ENCODE assay signal across 10 mouse cellular contexts in genomic region chr2:25364313-25364712, GRCm38 (mm10). TPM values are rescaled to one million over a fixed set of nuclear protein-coding genes. Genes with fewer than 3 reads are reported as not detected.
A peak's percentile ranks its signal among the peaks of the same experiment; 100 is the strongest.
DNase-seq lines count a peak whose midpoint lies in the region; ATAC-seq and TF ChIP-seq lines count a peak whose summit lies in the region.
"Had no signal": no experiment of that assay in that cellular context is flagged by ENCODE, and none has a peak within 500 bp of the region (broad histone marks: within the 10 kb centered on the region; RNA-seq: fewer than 3 reads in every experiment).

No protein-coding gene starts in this region.

- H3K36me3 ChIP-seq in lung, postnatal 0 days (ENCODE audit: insufficient read depth, low read length): 0 out of 2 replicates have a peak, but pooled peaks cover 4% of the 10 kb centered on the region
- H3K36me3 ChIP-seq in hindbrain, postnatal 0 days (ENCODE audit: insufficient read depth, low read length): no peaks in the 10 kb centered on the region
- H3K36me3 ChIP-seq in neural tube, embryonic 15.5 days: no peaks in the 10 kb centered on the region

- H3K9me3 ChIP-seq in lung, postnatal 0 days (ENCODE audit: low read length): no peaks in the 10 kb centered on the region
- no peaks in the 10 kb centered on the region for H3K9me3 ChIP-seq in hindbrain, postnatal 0 days (ENCODE audit: low read length)
- H3K9me3 ChIP-seq in neural tube, embryonic 15.5 days (replicated peaks): no peaks in the 10 kb centered on the region

- TF ChIP-seq EP300 in lung, postnatal 0 days (IDR thresholded peaks at IDR 0.05): no peak

- WGBS in lung, postnatal 0 days: 86% methylated on average over 4 of the region's 4 CpGs
- 88% methylated on average over 4 of the region's 4 CpGs for whole genome bisulfite sequencing in hindbrain, postnatal 0 days
- WGBS in neural tube, embryonic 15.5 days: 88% methylated on average over 4 of the region's 4 CpGs

- no peaks in the 10 kb centered on the region for H3K27me3 ChIP-seq in lung, postnatal 0 days (replicated peaks; ENCODE audit: insufficient read depth, low read length)
- H3K27me3 ChIP-seq in hindbrain, postnatal 0 days (ENCODE audit: insufficient read depth, low read length): no peaks in the 10 kb centered on the region
- peaks cover 35% of the 10 kb centered on the region for H3K27me3 ChIP-seq in neural tube, embryonic 15.5 days (replicated peaks)

- peak overlapping the region; percentile 73 for H3K27ac ChIP-seq in lung, postnatal 0 days (ENCODE audit: low read length)
- H3K27ac ChIP-seq in hindbrain, postnatal 0 days: no peak overlapping the region
- no peak overlapping the region for H3K27ac ChIP-seq in neural tube, embryonic 15.5 days (replicated peaks)

- peak overlapping the region; percentile 68; the same call in 1 of the 2 replicates for H3K9ac ChIP-seq in lung, postnatal 0 days (replicated peaks; ENCODE audit: low read depth)
- no peak overlapping the region for H3K9ac ChIP-seq in hindbrain, postnatal 0 days (replicated peaks; ENCODE audit: low read length)
- 0 out of 2 replicates have a peak overlapping the region, but pooled peaks have one; percentile 64 for H3K9ac ChIP-seq in neural tube, embryonic 15.5 days (replicated peaks)

- ATAC-seq in lung, postnatal 0 days: no peak
- no peak for ATAC-seq in hindbrain, postnatal 0 days
- ATAC-seq in neural tube, embryonic 15.5 days (ENCODE audit: low FRiP score): no peak

- intact Hi-C loops in left cerebral cortex, postnatal 36 days (cut with DNase I): no loop called here

- H3K4me2 ChIP-seq in lung, postnatal 0 days (replicated peaks; ENCODE audit: low read depth, low read length): peak overlapping the region; percentile 97
- peak overlapping the region; percentile 97 for H3K4me2 ChIP-seq in hindbrain, postnatal 0 days (ENCODE audit: low read depth, low read length)
- peak overlapping the region; percentile 99 for H3K4me2 ChIP-seq in neural tube, embryonic 15.5 days

- H3K4me1 ChIP-seq in lung, postnatal 0 days (ENCODE audit: insufficient read depth, low read depth, low read length): peaks cover 6% of the 10 kb centered on the region; the same call in 1 of the 2 replicates
- no peaks in the 10 kb centered on the region for H3K4me1 ChIP-seq in hindbrain, postnatal 0 days (ENCODE audit: insufficient read depth, low read length)
- H3K4me1 ChIP-seq in neural tube, embryonic 15.5 days: peaks cover 14% of the 10 kb centered on the region

- no peak for TF ChIP-seq CTCF in lung, postnatal 0 days (IDR thresholded peaks at IDR 0.05)
- TF ChIP-seq CTCF in hindbrain, postnatal 0 days (IDR thresholded peaks at IDR 0.05; ENCODE audit: low read depth): no peak

- peak; percentile 92 for DNase-seq in heart, adult 11 months
- DNase-seq in heart, adult 9 months (ENCODE audit: low spot score in 2 of 2): no peak
- no peak for DNase-seq in lung, postnatal 0 days (ENCODE audit: low spot score)
- DNase-seq in lung, postnatal 25 days (ENCODE audit: low spot score): no peak
- DNase-seq in hindbrain, postnatal 0 days (ENCODE audit: low spot score): no peak
- no peak for DNase-seq in left cerebral cortex, postnatal 36 days (ENCODE audit: low spot score in 2 of 2)
- DNase-seq in gastrocnemius, adult 18-20 months (ENCODE audit: low spot score): no peak
- DNase-seq: gastrocnemius, postnatal 36 days had no signal

- peak overlapping the region; percentile 69; the same call in 1 of the 2 replicates for H3K4me3 ChIP-seq in lung, postnatal 0 days (ENCODE audit: low read depth, low read length)
- H3K4me3 ChIP-seq in hindbrain, postnatal 0 days (ENCODE audit: low read length): no peak overlapping the region
- 0 out of 2 replicates have a peak overlapping the region, but pooled peaks have one; percentile 57 for H3K4me3 ChIP-seq in neural tube, embryonic 15.5 days (replicated peaks)

RNA-seq across cellular contexts. Expression of gene Uap1l1, which starts 1.2 kb away (rescaled TPM):
- polyA plus RNA-seq in lung, postnatal 0 days (2015; fragmentation: Nextera tagmentation; extraction: Ambion mirVana): 74.4 and 75.5 TPM in 2 replicates
- total RNA-seq in hindbrain, postnatal 0 days (2014; rRNA removed): 5.8 and 7.5 TPM in 2 replicates
- 15.6 and 18.5 TPM in 2 replicates for polyA plus RNA-seq in hindbrain, postnatal 0 days (2015; fragmentation: Nextera tagmentation; extraction: Ambion mirVana)
- polyA plus RNA-seq in neural tube, embryonic 15.5 days (2015; fragmentation: Nextera tagmentation; extraction: Ambion mirVana): 8.5 and 14.0 TPM in 2 replicates
- 10 to 100 TPM; 17.0 to 20.8 TPM for total RNA-seq in left cerebral cortex, postnatal 36 days (2021)
- total RNA-seq in gastrocnemius, adult 18-20 months (2021): 1 to 10 TPM; 3.8 to 5.7 TPM

RNA-seq across cellular contexts. Expression of gene Sapcd2, which starts 7.8 kb away (rescaled TPM):
- 2.2 and 2.4 TPM in 2 replicates for polyA plus RNA-seq in lung, postnatal 0 days (2015; fragmentation: Nextera tagmentation; extraction: Ambion mirVana)
- 38.1 and 40.2 TPM in 2 replicates for total RNA-seq in hindbrain, postnatal 0 days (2014; rRNA removed)
- 20.2 and 22.0 TPM in 2 replicates for polyA plus RNA-seq in hindbrain, postnatal 0 days (2015; fragmentation: Nextera tagmentation; extraction: Ambion mirVana)
- 10.6 and 16.3 TPM in 2 replicates for polyA plus RNA-seq in neural tube, embryonic 15.5 days (2015; fragmentation: Nextera tagmentation; extraction: Ambion mirVana)
- 1 to 10 TPM; 2.7 to 4.1 TPM for total RNA-seq in left cerebral cortex, postnatal 36 days (2021)
- total RNA-seq in gastrocnemius, adult 18-20 months (2021): not detected

RNA-seq across cellular contexts. Expression of gene Dpp7, which starts 8.2 kb away (rescaled TPM):
- polyA plus RNA-seq in lung, postnatal 0 days (2015; fragmentation: Nextera tagmentation; extraction: Ambion mirVana): 10.5 and 11.1 TPM in 2 replicates
- 19.0 and 30.0 TPM in 2 replicates for total RNA-seq in hindbrain, postnatal 0 days (2014; rRNA removed)
- 24.7 and 27.8 TPM in 2 replicates for polyA plus RNA-seq in hindbrain, postnatal 0 days (2015; fragmentation: Nextera tagmentation; extraction: Ambion mirVana)
- 24.2 and 27.3 TPM in 2 replicates for polyA plus RNA-seq in neural tube, embryonic 15.5 days (2015; fragmentation: Nextera tagmentation; extraction: Ambion mirVana)
- total RNA-seq in left cerebral cortex, postnatal 36 days (2021): 10 to 100 TPM; 27.1 to 34.1 TPM
- 10 to 100 TPM; 15.2 to 17.9 TPM for total RNA-seq in gastrocnemius, adult 18-20 months (2021)

RNA-seq across cellular contexts. Expression of gene Entpd2, which starts 31.4 kb away (rescaled TPM):
- polyA plus RNA-seq in lung, postnatal 0 days (2015; fragmentation: Nextera tagmentation; extraction: Ambion mirVana): 2.6 and 2.8 TPM in 2 replicates
- 8.4 and 12.9 TPM in 2 replicates for total RNA-seq in hindbrain, postnatal 0 days (2014; rRNA removed)
- 10.8 and 12.3 TPM in 2 replicates for polyA plus RNA-seq in hindbrain, postnatal 0 days (2015; fragmentation: Nextera tagmentation; extraction: Ambion mirVana)
- polyA plus RNA-seq in neural tube, embryonic 15.5 days (2015; fragmentation: Nextera tagmentation; extraction: Ambion mirVana): 9.6 TPM in 2 replicates
- 10 to 100 TPM; 12.0 to 13.9 TPM for total RNA-seq in left cerebral cortex, postnatal 36 days (2021)
- 1 to 10 TPM; 6.2 to 8.3 TPM for total RNA-seq in gastrocnemius, adult 18-20 months (2021)
- total RNA-seq: common myeloid progenitor, adult 5-6 weeks had no signal

RNA-seq across cellular contexts. Expression of gene Man1b1, which starts 32.2 kb away (rescaled TPM):
- 36.8 and 40.9 TPM in 2 replicates for polyA plus RNA-seq in lung, postnatal 0 days (2015; fragmentation: Nextera tagmentation; extraction: Ambion mirVana)
- total RNA-seq in hindbrain, postnatal 0 days (2014; rRNA removed): 52.6 and 67.9 TPM in 2 replicates
- 46.7 and 49.7 TPM in 2 replicates for polyA plus RNA-seq in hindbrain, postnatal 0 days (2015; fragmentation: Nextera tagmentation; extraction: Ambion mirVana)
- 43.5 and 46.6 TPM in 2 replicates for polyA plus RNA-seq in neural tube, embryonic 15.5 days (2015; fragmentation: Nextera tagmentation; extraction: Ambion mirVana)
- 10 to 100 TPM; 57.0 to 63.7 TPM for total RNA-seq in left cerebral cortex, postnatal 36 days (2021)
- total RNA-seq in gastrocnemius, adult 18-20 months (2021): 10 to 100 TPM; 14.0 to 15.2 TPM
